Mouse (Mus musculus): ENCODE data around the gene Spint4. TPM values are rescaled to one million over a fixed set of nuclear protein-coding genes. Genes with fewer than 3 reads are reported as not detected.

The Spint4 gene
- not detected in 2 replicates for polyA plus RNA-seq (2011; ENCODE audit: insufficient read length, low read depth, missing spikeins)

DNA sequence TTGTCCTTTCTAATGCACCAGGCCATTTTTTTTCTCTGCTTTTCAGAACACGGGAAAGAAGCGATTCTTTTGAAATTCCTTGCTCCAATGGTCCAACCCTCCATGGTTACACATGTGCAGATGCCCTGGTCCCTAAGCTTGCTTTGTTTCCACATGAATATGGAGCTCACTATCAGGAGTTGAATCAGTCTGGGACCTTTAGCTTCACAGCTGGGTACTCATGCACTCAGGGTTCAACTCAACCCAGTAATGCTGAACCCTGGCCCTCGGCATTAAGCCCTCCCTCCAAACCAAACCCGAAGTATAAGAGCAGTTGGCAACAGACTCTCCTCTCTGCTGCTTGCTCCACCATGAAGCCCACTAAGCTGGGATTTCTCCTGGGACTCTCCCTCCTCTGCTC lies at the start of gene Spint4:
Gene Spint4, plus strand, starts transcription at position 301 of the 400 bp plus-strand sequence.
- Histone ChIP-seq H3K4me3 (ENCODE audit: insufficient read depth, low read length) (no peak within 1 kb of the TSS), H3K27ac (ENCODE audit: insufficient read depth, low read length) (no peak within 1 kb of the TSS), H3K4me1 (ENCODE audit: control insufficient read depth, insufficient read depth, low read length) (no peaks in the 10 kb centered on the region)
- TF ChIP-seq POLR2A (IDR thresholded peaks at IDR 0.05; ENCODE audit: low read depth, low read length) (no peak), CTCF (IDR thresholded peaks at IDR 0.05; ENCODE audit: borderline replicate concordance, insufficient read depth, low read length) (no peak)

DNA sequence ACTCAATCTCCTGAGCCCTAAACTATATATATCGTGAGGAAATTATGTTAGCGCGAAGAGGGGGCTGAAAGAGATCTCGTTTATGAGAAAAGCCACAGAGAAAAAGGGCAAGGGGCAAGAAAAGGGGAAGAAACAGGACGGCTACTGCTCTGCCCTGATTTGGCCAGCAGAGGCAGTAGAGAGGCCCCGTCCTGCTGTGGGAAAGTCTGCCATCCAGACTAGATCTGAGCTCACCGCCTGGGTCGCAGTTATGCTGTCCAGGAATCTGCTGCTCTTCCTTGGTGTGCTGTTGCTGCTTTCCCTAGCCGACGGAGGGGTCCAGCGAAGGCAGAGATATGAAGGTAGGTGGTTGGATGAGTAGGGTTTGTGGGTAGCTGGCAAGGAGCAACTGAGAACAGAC lies 42.4 kb upstream of the Spint4 start, which contains the start of gene Wfdc10:
Gene Wfdc10, plus strand, starts transcription at position 189 of the 400 bp plus-strand sequence.
- no peaks in the 10 kb centered on the region for H3K4me1 ChIP-seq (ENCODE audit: control insufficient read depth, insufficient read depth, low read length)
- TF ChIP-seq CTCF (IDR thresholded peaks at IDR 0.05; ENCODE audit: borderline replicate concordance, insufficient read depth, low read length) (peak; percentile 56; the same call in 1 of the 2 replicates), POLR2A (IDR thresholded peaks at IDR 0.05; ENCODE audit: low read depth, low read length) (no peak)
- H3K27ac ChIP-seq (ENCODE audit: insufficient read depth, low read length), result no peak within 1 kb of the TSS
- no peak within 1 kb of the TSS for H3K4me3 ChIP-seq (ENCODE audit: insufficient read depth, low read length)

DNA sequence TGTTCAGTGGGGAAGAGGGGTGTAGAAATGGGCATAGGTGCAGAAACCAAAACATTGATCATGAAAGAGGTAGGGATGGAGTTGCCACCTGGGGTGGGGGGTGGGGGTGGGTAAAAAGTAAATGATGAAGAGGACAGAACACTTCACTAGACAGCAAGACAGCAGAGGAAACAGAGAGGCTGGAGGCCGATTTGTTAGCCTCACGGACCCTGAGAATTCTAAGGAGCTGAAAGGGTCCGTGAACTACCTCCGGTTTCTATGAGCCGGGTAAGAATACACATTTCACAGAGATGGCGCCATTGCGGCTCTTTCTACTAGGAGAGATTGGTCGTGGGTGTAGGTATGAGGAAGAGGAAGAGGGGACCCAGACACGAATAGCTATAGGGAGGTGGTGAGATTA lies 41.8 kb upstream of the Spint4 start, which contains the start of gene Wfdc9:
Gene Wfdc9, minus strand, starts transcription at position 101 of the 400 bp plus-strand sequence.
- no peak within 1 kb of the TSS for H3K4me3 ChIP-seq (ENCODE audit: insufficient read depth, low read length)
- TF ChIP-seq CTCF (IDR thresholded peaks at IDR 0.05; ENCODE audit: borderline replicate concordance, insufficient read depth, low read length), result no peak
- H3K27ac ChIP-seq (ENCODE audit: insufficient read depth, low read length), result no peak within 1 kb of the TSS
- H3K4me1 ChIP-seq (ENCODE audit: control insufficient read depth, insufficient read depth, low read length), result no peaks in the 10 kb centered on the region

DNA sequence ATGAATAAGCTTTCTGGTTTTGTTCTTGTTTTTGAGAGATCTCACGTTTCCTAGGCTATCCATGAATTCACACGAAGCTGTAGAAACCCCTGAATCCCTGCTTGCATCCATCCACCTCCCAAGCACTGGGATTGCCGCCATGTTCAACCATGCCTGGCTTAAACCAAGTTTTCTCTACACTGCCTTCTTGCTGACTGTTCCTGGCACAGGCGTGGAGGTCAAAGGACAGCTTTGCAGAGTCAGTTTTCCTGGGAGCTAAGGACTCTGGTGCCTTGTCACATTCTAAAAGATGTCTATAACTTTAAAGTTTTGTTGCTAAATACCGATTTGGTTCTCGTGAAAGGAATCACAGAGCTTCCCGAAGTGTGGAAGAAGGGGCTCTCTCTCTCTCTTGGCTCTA lies 33.5 kb upstream of the Spint4 start:
- H3K4me1 ChIP-seq (ENCODE audit: control insufficient read depth, insufficient read depth, low read length), result no peaks in the 10 kb centered on the region
- TF ChIP-seq POLR2A (IDR thresholded peaks at IDR 0.05; ENCODE audit: low read depth, low read length) (no peak), CTCF (IDR thresholded peaks at IDR 0.05; ENCODE audit: borderline replicate concordance, insufficient read depth, low read length) (no peak)
- no peak overlapping the region for H3K27ac ChIP-seq (ENCODE audit: insufficient read depth, low read length)
- H3K4me3 ChIP-seq (ENCODE audit: insufficient read depth, low read length), result no peak overlapping the region

DNA sequence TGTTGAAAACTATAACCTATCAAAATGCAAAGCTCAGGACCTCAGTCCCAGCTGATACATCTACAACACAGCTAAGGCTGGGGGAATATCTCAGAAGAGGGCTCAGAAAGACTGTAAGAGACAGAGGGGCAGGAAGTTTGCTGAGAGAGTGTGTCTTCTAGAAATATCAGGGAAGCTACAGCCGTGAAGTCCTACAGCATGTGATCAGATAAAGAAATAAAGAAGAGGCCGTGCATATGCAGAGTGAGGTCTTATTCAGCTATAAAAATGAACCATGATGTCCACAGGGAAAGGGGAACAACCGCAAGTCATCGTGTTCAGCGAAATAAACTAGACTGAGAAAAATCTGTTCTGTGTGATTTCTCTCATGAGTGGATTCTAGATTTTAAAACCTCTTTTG lies 28.0 kb upstream of the Spint4 start:
- Histone ChIP-seq H3K4me3 (ENCODE audit: insufficient read depth, low read length) (no peak overlapping the region), H3K27ac (ENCODE audit: insufficient read depth, low read length) (no peak overlapping the region), H3K4me1 (ENCODE audit: control insufficient read depth, insufficient read depth, low read length) (no peaks in the 10 kb centered on the region)
- TF ChIP-seq CTCF (IDR thresholded peaks at IDR 0.05; ENCODE audit: borderline replicate concordance, insufficient read depth, low read length) (no peak), POLR2A (IDR thresholded peaks at IDR 0.05; ENCODE audit: low read depth, low read length) (no peak)

DNA sequence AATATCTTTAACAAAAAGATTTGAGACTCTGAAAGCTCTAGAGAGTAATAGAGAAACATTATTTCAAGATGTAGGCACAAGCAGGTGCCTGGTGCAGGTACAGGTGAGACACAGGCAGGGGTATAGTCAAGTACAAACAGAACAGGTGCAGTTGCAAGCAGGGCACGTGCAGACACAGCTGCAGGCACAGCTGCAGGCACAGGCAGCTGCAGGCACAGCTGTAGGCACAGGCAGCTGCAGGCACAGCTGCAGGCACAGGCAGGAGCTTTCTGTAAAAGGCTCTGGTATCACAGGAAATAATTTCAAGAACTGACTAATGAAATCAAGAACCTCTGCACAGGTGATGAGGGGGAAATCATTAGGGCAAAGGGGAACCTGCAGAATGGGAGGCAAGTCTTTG lies 27.4 kb upstream of the Spint4 start:
- TF ChIP-seq CTCF (IDR thresholded peaks at IDR 0.05; ENCODE audit: borderline replicate concordance, insufficient read depth, low read length) (no peak), POLR2A (IDR thresholded peaks at IDR 0.05; ENCODE audit: low read depth, low read length) (no peak)
- Histone ChIP-seq H3K4me1 (ENCODE audit: control insufficient read depth, insufficient read depth, low read length) (no peaks in the 10 kb centered on the region), H3K4me3 (ENCODE audit: insufficient read depth, low read length) (no peak overlapping the region), H3K27ac (ENCODE audit: insufficient read depth, low read length) (no peak overlapping the region)

DNA sequence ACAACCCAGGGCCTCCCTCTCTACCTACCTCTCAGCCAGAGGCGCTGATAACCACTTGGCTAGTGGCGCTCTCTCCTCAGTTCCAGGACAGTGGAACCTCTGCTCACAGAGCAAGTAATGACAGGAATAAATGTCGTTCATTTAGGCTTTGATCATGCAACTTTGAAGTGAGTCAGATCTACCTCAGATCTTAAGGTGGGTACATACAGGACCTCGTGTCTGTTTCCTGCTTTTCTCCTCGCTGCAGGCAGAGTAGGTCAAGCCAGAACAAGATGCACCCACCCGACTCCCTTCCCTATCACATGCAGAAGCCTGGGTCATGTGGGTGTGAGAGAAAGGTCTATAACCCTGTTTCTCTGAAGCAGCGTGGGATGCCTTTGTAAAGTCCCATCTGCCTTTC lies 24.3 kb upstream of the Spint4 start, which contains the start of gene Wfdc11:
Gene Wfdc11, minus strand, starts transcription at position 101 of the 400 bp plus-strand sequence.
- TF ChIP-seq CTCF (IDR thresholded peaks at IDR 0.05; ENCODE audit: borderline replicate concordance, insufficient read depth, low read length), result no peak
- TF ChIP-seq POLR2A (IDR thresholded peaks at IDR 0.05; ENCODE audit: low read depth, low read length), result no peak
- no peak within 1 kb of the TSS for H3K4me3 ChIP-seq (ENCODE audit: insufficient read depth, low read length)
- H3K27ac ChIP-seq (ENCODE audit: insufficient read depth, low read length), result no peak within 1 kb of the TSS
- H3K4me1 ChIP-seq (ENCODE audit: control insufficient read depth, insufficient read depth, low read length), result no peaks in the 10 kb centered on the region

DNA sequence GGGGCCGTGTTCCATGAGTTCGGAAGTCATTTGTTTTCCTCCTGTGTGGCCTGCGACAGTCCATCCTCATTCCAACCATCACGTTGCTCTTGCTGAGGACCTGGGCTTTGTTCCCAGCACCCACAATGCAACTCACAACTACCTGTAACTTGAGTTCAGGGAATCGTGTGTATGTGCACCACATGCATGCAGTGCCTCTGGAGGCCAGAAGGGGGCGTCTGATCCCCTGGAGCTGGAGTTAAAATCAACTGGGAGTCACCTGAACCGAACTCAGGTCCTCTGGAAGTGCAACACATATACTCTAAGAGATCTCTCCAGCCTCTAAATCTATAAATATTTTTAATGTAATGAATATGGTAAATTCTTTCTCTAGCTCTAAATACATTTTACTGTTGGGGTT lies 22.2 kb upstream of the Spint4 start:
- H3K27ac ChIP-seq (ENCODE audit: insufficient read depth, low read length), result no peak overlapping the region
- no peak overlapping the region for H3K4me3 ChIP-seq (ENCODE audit: insufficient read depth, low read length)
- no peaks in the 10 kb centered on the region for H3K4me1 ChIP-seq (ENCODE audit: control insufficient read depth, insufficient read depth, low read length)
- TF ChIP-seq POLR2A (IDR thresholded peaks at IDR 0.05; ENCODE audit: low read depth, low read length) (no peak), CTCF (IDR thresholded peaks at IDR 0.05; ENCODE audit: borderline replicate concordance, insufficient read depth, low read length) (no peak)

DNA sequence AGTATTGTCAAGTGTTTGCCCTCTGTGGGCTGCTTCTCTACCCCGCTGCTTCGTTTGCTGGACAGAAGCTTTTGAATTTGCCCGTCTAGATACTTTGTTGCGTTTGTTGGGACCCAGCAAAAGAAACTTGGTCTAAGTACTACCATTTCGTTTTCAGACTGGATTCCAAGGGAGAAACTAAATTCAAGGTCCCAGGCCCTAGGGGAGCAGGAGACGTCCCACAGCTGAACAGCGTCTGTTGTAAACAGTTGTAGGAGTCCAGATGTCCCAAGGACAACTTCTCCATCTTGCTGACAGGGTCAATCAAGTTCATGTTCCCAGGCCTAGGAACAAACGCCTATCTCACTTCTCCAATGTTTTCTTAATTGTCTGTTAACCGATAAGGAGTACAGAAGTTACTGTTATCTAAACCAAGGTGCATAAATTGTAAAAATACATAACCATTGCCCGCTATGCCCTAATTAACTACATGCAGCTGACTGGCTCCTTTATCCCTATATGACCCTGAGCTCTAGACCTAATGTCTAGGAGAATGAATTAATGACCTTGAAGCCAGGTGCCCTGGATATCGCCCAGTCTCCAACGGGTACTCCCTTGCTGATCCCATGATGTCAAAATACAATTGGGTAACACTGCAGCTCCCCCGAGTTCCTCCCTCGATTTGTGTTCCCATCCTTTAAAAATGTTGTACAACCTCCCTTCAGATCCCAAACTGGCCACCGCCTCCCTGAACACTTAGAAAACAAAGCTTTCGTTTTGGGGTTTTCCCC lies 21.2 kb upstream of the Spint4 start:
- Histone ChIP-seq H3K27ac (ENCODE audit: insufficient read depth, low read length) (no peak overlapping the region), H3K4me1 (ENCODE audit: control insufficient read depth, insufficient read depth, low read length) (no peaks in the 10 kb centered on the region), H3K4me3 (ENCODE audit: insufficient read depth, low read length) (no peak overlapping the region)
- TF ChIP-seq POLR2A (IDR thresholded peaks at IDR 0.05; ENCODE audit: low read depth, low read length) (no peak), CTCF (IDR thresholded peaks at IDR 0.05; ENCODE audit: borderline replicate concordance, insufficient read depth, low read length) (no peak)

DNA sequence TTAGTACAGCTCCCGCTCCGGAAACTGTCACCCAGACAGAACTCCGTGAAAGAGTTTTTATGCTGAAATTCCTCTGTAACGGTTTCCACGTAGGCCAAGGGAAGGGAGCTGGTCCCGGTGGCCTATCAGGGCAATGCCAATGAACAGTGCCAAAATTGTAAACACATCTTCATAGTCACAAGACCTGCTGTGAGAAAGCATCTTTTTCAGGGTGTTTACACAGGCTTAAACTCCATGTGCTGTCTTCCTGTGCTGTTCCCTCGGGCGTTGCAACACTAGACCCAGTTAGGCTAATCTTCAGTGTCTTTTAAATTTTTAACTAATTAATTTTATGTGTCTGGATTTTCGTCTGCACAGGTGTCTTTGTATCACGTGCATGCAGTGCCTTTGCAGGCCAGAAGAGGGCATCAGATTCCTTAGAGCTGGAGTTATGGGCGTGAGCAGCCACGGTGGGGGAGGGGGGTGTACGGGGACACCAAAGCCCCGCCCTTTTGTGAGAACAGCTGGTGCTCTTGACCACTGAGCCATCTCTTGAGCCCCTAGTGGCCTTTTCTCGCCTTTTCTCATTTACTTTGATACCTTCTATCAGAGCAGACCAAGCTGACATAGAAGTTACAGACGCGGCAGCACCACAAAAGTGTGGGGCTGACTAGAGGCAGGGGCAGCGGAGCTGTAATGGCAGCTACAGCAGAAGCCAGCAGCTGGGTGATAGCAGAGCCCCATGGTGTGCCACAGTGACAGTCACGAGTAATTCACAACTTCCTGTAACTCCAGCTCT lies 19.3 kb upstream of the Spint4 start:
- Histone ChIP-seq H3K27ac (ENCODE audit: insufficient read depth, low read length) (no peak overlapping the region), H3K4me3 (ENCODE audit: insufficient read depth, low read length) (no peak overlapping the region), H3K4me1 (ENCODE audit: control insufficient read depth, insufficient read depth, low read length) (no peaks in the 10 kb centered on the region)
- peak; percentile 75 for TF ChIP-seq CTCF (IDR thresholded peaks at IDR 0.05; ENCODE audit: borderline replicate concordance, insufficient read depth, low read length)
- no peak for TF ChIP-seq POLR2A (IDR thresholded peaks at IDR 0.05; ENCODE audit: low read depth, low read length)

All from embryonic fibroblast, embryonic 13.5 days (primary cell).